ENCODE assay signal across 28 mouse cellular contexts in genomic region chr5:22295161-22295560, GRCm38 (mm10).
"Had no signal": no experiment of that assay in that cellular context is flagged by ENCODE, and none has a peak within 500 bp of the region (broad histone marks: within the 10 kb centered on the region; RNA-seq: fewer than 3 reads in every experiment).

No protein-coding gene starts in this region.

- H3K4me1 ChIP-seq: embryonic facial prominence, embryonic 10.5 days; embryonic facial prominence, embryonic 12.5 days; embryonic facial prominence, embryonic 15.5 days; forebrain, embryonic 10.5 days; forebrain, embryonic 12.5 days; forebrain, embryonic 13.5 days; forebrain, embryonic 15.5 days had no signal

- H3K9ac ChIP-seq: embryonic facial prominence, embryonic 12.5 days; embryonic facial prominence, embryonic 13.5 days; embryonic facial prominence, embryonic 15.5 days; forebrain, embryonic 12.5 days; forebrain, embryonic 13.5 days; forebrain, embryonic 15.5 days; forebrain, postnatal 0 days had no signal

- H3K4me2 ChIP-seq: embryonic facial prominence, embryonic 12.5 days; embryonic facial prominence, embryonic 13.5 days; embryonic facial prominence, embryonic 15.5 days; forebrain, embryonic 12.5 days; forebrain, embryonic 13.5 days; forebrain, embryonic 15.5 days had no signal

- H3K36me3 ChIP-seq: embryonic facial prominence, embryonic 10.5 days; embryonic facial prominence, embryonic 12.5 days; embryonic facial prominence, embryonic 13.5 days; embryonic facial prominence, embryonic 15.5 days; forebrain, embryonic 10.5 days; forebrain, embryonic 12.5 days; forebrain, embryonic 15.5 days had no signal

- DNase-seq: cerebellum, adult 18-20 months; cerebellum, adult 2 months; cerebellum, adult 8-10 months; cerebellum, adult 9-10 months; cerebellum, adult 9-11 months; cerebellum, postnatal 10 days; cerebellum, postnatal 14 days; cerebellum, postnatal 25 days; cerebellum, postnatal 36 days; forebrain, postnatal 0 days; gastrocnemius, adult 2 months; gastrocnemius, postnatal 10 days; gastrocnemius, postnatal 14 days; gastrocnemius, postnatal 25 days; gastrocnemius, postnatal 36 days; heart, adult 11 months; heart, adult 18-20 months had no signal

- H3K27ac ChIP-seq: embryonic facial prominence, embryonic 10.5 days; embryonic facial prominence, embryonic 12.5 days; embryonic facial prominence, embryonic 13.5 days; embryonic facial prominence, embryonic 15.5 days; forebrain, embryonic 10.5 days; forebrain, embryonic 12.5 days; forebrain, embryonic 13.5 days; forebrain, embryonic 15.5 days; gastrocnemius, adult 2 months had no signal

- H3K4me3 ChIP-seq: embryonic facial prominence, embryonic 10.5 days; embryonic facial prominence, embryonic 12.5 days; embryonic facial prominence, embryonic 13.5 days; embryonic facial prominence, embryonic 15.5 days; erythroblast, embryonic 14.5 days; forebrain, embryonic 10.5 days; forebrain, embryonic 12.5 days; forebrain, embryonic 13.5 days; forebrain, embryonic 15.5 days; gastrocnemius, adult 2 months had no signal

- H3K9me3 ChIP-seq: embryonic facial prominence, embryonic 10.5 days; embryonic facial prominence, embryonic 12.5 days; embryonic facial prominence, embryonic 13.5 days; embryonic facial prominence, embryonic 15.5 days; forebrain, embryonic 10.5 days; forebrain, embryonic 12.5 days; forebrain, embryonic 13.5 days; forebrain, embryonic 15.5 days had no signal

- ATAC-seq: forebrain, embryonic 13.5 days; forebrain, embryonic 14.5 days; forebrain, embryonic 15.5 days; forebrain, embryonic 16.5 days; forebrain, postnatal 0 days had no signal

- H3K27me3 ChIP-seq: embryonic facial prominence, embryonic 12.5 days; embryonic facial prominence, embryonic 13.5 days; embryonic facial prominence, embryonic 15.5 days; forebrain, embryonic 12.5 days; forebrain, embryonic 13.5 days; forebrain, embryonic 15.5 days had no signal
